Mouse (Mus musculus) left cerebral cortex, postnatal 14 days (tissue): ENCODE measurements around the gene Efcab10. TPM values are rescaled to one million over a fixed set of nuclear protein-coding genes. Genes with fewer than 3 reads are reported as not detected.

ENCODE experiments used
- DNase-seq, 2 experiments: peaks; one replicate each; pipeline ENCODE4 v3.0.0; 2021 to 2022; ENCODE audit warnings: low spot score in 2 of 2, mixed read lengths in 1 of 2
- intact Hi-C: fragments of 180-260 bp; cut with DNase I; formaldehyde crosslinking; loops from one replicate; pipeline ENCODE4 v1.15.1; 2025
- total RNA-seq, 2 experiments: library from RNA; stranded (reverse); gene quantifications; 2 replicates each; pipeline ENCODE4 v1.2.3; 2021

The Efcab10 gene
- total RNA-seq, 2 experiments from 2014 or later: 1.1 to 1.4 TPM

DNA sequence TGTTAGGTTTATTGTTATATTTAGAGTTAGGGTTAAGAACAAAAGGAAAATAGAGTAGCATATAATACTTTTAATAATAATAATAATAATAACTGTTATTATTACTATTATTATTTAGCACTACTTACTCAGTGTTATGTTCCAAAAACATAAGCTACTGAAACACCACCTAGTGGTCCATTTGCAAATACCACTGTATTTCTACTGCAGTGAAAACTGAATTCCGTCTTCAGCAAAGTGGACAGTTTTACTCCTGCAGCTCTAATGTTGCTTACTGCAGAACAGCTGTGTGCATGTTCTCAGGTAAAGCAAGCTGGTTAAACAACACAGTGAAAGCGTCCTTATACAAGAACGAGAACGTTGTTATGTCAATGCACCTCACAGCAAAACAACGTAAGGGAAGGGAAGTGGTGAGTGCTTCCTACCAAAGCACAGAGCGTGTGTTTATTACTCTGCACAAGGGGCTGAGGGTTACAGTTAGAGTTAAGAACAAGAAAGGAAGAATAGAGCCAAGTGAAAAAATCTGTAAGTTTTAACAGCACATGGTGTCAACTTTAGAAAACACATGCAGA is 17.0 kb downstream of the Efcab10 start:
- intact Hi-C loops: no loop called here
- no peak for DNase-seq

DNA sequence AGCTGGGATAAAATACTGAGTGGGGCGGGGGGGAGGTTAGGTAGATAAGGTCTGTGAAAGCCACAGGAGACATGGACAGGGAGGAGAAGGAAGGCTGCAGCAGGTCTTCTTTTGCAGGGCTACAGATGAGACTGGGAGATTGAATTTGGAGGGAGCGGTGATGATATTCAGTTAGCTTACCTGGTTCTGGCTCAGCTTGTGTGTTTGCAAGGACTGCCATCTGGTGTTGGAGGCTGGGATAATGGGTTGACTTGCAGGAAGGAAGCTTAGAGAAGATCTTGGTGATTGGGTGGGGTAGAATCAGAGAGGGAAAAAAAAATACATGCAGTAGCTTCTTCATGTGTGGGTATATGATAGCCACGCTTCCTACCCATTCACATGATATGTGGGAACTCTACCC is 29.7 kb downstream of the Efcab10 start:
- peak; percentile 73 to 79 for DNase-seq
- intact Hi-C loops: loop anchor here (1.0 to 10.0 kb wide), 3 partner anchors 34 to 510 kb away; no protein-coding TSS in a partner anchor

DNA sequence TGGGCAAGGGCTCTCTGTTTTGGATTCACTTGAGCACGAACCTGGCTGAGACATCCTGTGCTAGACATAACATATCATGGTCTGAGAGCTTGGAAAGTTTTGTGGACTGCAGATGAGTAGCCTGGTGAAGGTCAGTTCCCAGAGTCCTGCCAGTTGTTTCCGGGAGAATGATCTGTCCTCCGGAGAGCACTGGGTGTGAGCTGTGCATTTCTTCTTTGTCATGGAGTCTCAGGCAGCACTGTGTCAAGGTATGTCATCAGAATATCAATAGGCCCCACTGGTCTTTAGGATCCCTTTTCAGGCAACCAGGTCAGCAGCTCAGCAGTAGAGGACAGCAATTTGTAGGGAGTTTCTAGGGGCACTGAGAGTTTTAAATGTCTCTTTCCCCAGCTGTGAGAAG is 32.6 kb downstream of the Efcab10 start:
- intact Hi-C loops: loop anchor here (10.0 kb wide), 2 partner anchors 402 to 512 kb away; no protein-coding TSS in a partner anchor
- no peak for DNase-seq

DNA sequence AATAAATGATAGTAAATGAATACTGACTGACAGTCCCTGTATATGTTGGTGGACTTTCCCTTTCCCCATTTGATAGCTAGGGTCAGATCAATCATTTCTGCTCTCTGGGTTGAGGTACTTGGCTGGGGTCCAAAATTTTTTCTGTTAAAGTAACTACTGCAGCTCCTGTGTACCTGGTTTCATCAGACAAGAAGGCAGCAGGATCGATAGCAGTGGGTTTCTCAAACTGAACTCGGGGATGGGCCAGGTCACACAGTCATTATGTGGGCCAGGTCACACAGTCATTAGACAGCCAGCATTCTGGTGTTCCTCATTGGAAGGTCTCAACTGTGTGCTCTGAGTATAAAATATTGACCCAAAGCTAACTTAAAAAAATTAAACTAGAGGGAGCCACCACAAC is 33.1 kb downstream of the Efcab10 start:
- intact Hi-C loops: loop anchor here (10.0 kb wide), 2 partner anchors 403 to 513 kb away; no protein-coding TSS in a partner anchor
- DNase-seq: no peak

DNA sequence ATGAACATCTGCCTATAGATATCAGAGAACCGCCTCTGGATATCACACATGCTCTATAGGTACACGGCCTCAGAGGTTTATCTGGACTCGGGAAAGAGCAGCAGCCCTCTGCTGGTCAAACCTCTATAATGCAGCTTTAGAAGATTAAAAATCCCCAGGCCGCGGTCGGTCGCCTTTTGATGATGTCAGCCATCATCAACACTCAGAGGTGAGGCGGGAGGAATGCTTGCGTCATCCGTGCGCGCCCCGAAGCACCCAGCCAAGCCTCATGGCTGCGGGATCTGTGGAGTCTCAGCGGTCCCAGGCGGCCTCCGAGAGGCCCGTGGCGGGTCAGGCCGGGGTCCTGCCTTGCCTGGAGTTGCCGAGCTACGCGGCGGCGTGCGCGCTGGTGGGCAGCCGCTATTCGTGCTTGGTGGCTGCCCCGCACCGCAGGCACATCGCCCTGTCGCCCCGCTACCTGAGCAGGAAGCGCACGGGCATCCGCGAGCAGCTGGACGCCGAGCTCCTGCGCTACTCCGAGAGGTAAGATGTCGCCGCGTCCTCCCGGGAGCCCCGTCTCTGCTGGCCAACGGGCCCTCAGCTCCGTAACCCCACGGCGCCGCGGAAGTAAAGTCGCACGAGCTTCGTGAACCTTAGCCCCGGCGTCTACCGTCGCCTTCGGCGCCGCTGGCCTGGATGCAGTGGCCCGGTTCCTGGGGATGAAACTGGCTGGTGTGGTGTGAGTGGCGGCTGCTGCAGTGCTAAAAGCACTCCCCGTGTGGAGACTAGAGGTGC is 34.9 kb downstream of the Efcab10 start, which contains the start of gene Twistnb:
Twistnb (plus strand) TSS at position 249 of the 774 bp plus-strand sequence.
- intact Hi-C loops: loop anchor here (10.0 kb wide), 2 partner anchors 405 to 515 kb away; no protein-coding TSS in a partner anchor
- DNase-seq: peak; percentile 98 to 100

DNA sequence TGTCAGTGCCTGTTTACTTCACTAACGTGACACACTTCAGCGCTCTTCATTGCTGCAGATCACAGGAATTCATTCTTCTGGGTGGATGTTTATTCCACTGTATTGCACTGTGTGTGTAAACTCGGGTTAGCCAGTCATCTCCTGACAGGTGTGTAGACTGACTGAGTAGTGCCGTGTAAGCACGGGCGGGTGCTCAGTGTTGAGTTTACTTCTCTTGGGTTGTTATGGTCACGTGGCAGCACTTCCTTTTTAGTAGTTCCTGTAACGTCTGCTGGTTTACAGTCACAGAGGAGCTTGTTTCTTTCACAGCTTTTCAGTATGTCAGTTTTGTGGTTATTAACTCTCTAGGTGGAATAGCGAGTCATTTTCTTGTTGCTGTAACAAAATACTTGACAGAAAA is 39.2 kb downstream of the Efcab10 start:
- DNase-seq: no peak
- intact Hi-C loops: no loop called here

DNA sequence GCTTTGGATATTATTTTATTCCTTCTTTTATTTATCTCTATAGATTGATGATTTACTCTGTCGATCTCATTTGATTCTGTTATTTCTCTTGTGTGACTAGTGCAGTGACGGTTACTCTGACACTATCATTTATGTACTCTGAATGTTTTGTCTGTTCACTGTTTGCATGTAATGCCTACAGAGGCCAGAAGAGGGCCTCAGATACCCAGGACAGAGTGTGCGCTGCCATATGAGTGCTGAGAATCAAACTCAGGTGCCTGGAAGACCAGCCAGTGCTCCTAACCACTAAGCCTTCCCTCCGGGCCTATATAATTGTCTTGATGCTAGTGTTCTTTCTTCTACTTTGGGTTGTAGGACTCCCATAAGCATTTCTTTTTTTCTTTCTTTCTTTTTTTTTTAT is 40.1 kb downstream of the Efcab10 start:
- no peak for DNase-seq
- intact Hi-C loops: no loop called here

Other genes starting within 250 kb of the Efcab10 start
- gene Atxn7l1, start 247.2 kb upstream of the Efcab10 start, total RNA-seq: 10 to 100 TPM; 56.9 to 65.3 TPM
- 10 to 100 TPM; 10.5 to 11.4 TPM for gene Twistnb, start 34.8 kb downstream of the Efcab10 start, total RNA-seq